16 mouse cellular contexts compared by ENCODE assay signal in genomic region chr11:106174372-106174771, GRCm38 (mm10). TPM values are rescaled to one million over a fixed set of nuclear protein-coding genes. Genes with fewer than 3 reads are reported as not detected.
DNase-seq lines count a peak whose midpoint lies in the region; ATAC-seq and TF ChIP-seq lines count a peak whose summit lies in the region.
"Had no signal": no experiment of that assay in that cellular context is flagged by ENCODE, and none has a peak within 500 bp of the region (broad histone marks: within the 10 kb centered on the region; RNA-seq: fewer than 3 reads in every experiment).

No protein-coding gene starts in this region.

- H3K9ac ChIP-seq in limb, embryonic 14.5 days (ENCODE audit: low read depth, low read length, severe bottlenecking) = 0 out of 2 replicates have a peak overlapping the region, but pooled peaks have one; percentile 13
- H3K9ac ChIP-seq in embryonic facial prominence, embryonic 14.5 days (ENCODE audit: low read depth, low read length) = no peak overlapping the region
- H3K9ac ChIP-seq: heart, embryonic 12.5 days; hindbrain, embryonic 12.5 days; limb, embryonic 12.5 days; midbrain, embryonic 15.5 days; neural tube, embryonic 13.5 days had no signal

- no peak overlapping the region for H3K27ac ChIP-seq in limb, embryonic 14.5 days (replicated peaks; ENCODE audit: low read depth, low read length)
- H3K27ac ChIP-seq in limb, embryonic 10.5 days = no peak overlapping the region
- no peak overlapping the region for H3K27ac ChIP-seq in embryonic facial prominence, embryonic 14.5 days (replicated peaks; ENCODE audit: low read depth, low read length)
- H3K27ac ChIP-seq in forebrain, embryonic 10.5 days = no peak overlapping the region
- H3K27ac ChIP-seq: hindbrain, embryonic 12.5 days; limb, embryonic 12.5 days; midbrain, embryonic 15.5 days; neural tube, embryonic 13.5 days had no signal

- peaks cover 21% of the 10 kb centered on the region; the same call in 1 of the 2 replicates for H3K36me3 ChIP-seq in limb, embryonic 14.5 days (ENCODE audit: control insufficient read depth, insufficient read depth, low read length)
- peaks cover 36% of the 10 kb centered on the region for H3K36me3 ChIP-seq in limb, embryonic 10.5 days
- H3K36me3 ChIP-seq in embryonic facial prominence, embryonic 14.5 days (ENCODE audit: control insufficient read depth, insufficient read depth, low read length) = peaks cover 24% of the 10 kb centered on the region
- H3K36me3 ChIP-seq in forebrain, embryonic 10.5 days (replicated peaks) = peaks cover 33% of the 10 kb centered on the region
- H3K36me3 ChIP-seq: midbrain, embryonic 15.5 days had no signal

- no peak overlapping the region for H3K4me3 ChIP-seq in limb, embryonic 14.5 days (replicated peaks; ENCODE audit: low read length)
- no peak overlapping the region for H3K4me3 ChIP-seq in limb, embryonic 10.5 days
- H3K4me3 ChIP-seq in embryonic facial prominence, embryonic 14.5 days (ENCODE audit: low read depth, low read length) = no peak overlapping the region
- no peak overlapping the region for H3K4me3 ChIP-seq in forebrain, embryonic 10.5 days
- H3K4me3 ChIP-seq: heart, embryonic 12.5 days; hindbrain, embryonic 12.5 days; limb, embryonic 12.5 days; midbrain, embryonic 15.5 days; neural tube, embryonic 13.5 days had no signal

- H3K4me1 ChIP-seq in limb, embryonic 14.5 days (ENCODE audit: control insufficient read depth, insufficient read depth, low read length) = no peaks in the 10 kb centered on the region
- H3K4me1 ChIP-seq in limb, embryonic 10.5 days = peaks cover 10% of the 10 kb centered on the region; the same call in 1 of the 2 replicates
- no peaks in the 10 kb centered on the region for H3K4me1 ChIP-seq in embryonic facial prominence, embryonic 14.5 days (ENCODE audit: control insufficient read depth, insufficient read depth, low read length)
- H3K4me1 ChIP-seq in forebrain, embryonic 10.5 days = no peaks in the 10 kb centered on the region
- H3K4me1 ChIP-seq: heart, embryonic 12.5 days; hindbrain, embryonic 12.5 days; midbrain, embryonic 15.5 days; neural tube, embryonic 13.5 days had no signal

- H3K9me3 ChIP-seq in limb, embryonic 14.5 days (ENCODE audit: control insufficient read depth, low read length) = no peaks in the 10 kb centered on the region
- no peaks in the 10 kb centered on the region for H3K9me3 ChIP-seq in limb, embryonic 10.5 days (replicated peaks)
- no peaks in the 10 kb centered on the region for H3K9me3 ChIP-seq in embryonic facial prominence, embryonic 14.5 days (ENCODE audit: control insufficient read depth, low read length)
- H3K9me3 ChIP-seq in forebrain, embryonic 10.5 days = no peaks in the 10 kb centered on the region
- H3K9me3 ChIP-seq: heart, embryonic 12.5 days; hindbrain, embryonic 12.5 days; limb, embryonic 12.5 days; midbrain, embryonic 15.5 days; neural tube, embryonic 13.5 days had no signal

- H3K27me3 ChIP-seq in limb, embryonic 14.5 days (ENCODE audit: control insufficient read depth, insufficient read depth, low read length) = no peaks in the 10 kb centered on the region
- no peaks in the 10 kb centered on the region for H3K27me3 ChIP-seq in limb, embryonic 10.5 days (ENCODE audit: low read depth, poor library complexity, severe bottlenecking)
- no peaks in the 10 kb centered on the region for H3K27me3 ChIP-seq in embryonic facial prominence, embryonic 14.5 days (replicated peaks; ENCODE audit: control insufficient read depth, insufficient read depth, low read length)
- no peaks in the 10 kb centered on the region for H3K27me3 ChIP-seq in forebrain, embryonic 10.5 days (ENCODE audit: poor library complexity, severe bottlenecking)
- H3K27me3 ChIP-seq: heart, embryonic 12.5 days; hindbrain, embryonic 12.5 days; limb, embryonic 12.5 days; midbrain, embryonic 15.5 days; neural tube, embryonic 13.5 days had no signal

- ATAC-seq in limb, embryonic 14.5 days (ENCODE audit: low FRiP score, low read depth) = no peak
- ATAC-seq in embryonic facial prominence, embryonic 14.5 days (ENCODE audit: low read depth) = peak; percentile 18; the same call in 1 of the 2 replicates
- ATAC-seq: forebrain, embryonic 16.5 days; midbrain, embryonic 15.5 days had no signal

- peak; percentile 64 for DNase-seq in adrenal gland, postnatal 10 days
- DNase-seq in adrenal gland, adult 2 months = no peak
- DNase-seq in limb, embryonic 14.5 days (ENCODE audit: low spot score) = no peak
- DNase-seq in limb, embryonic 10.5 days (ENCODE audit: low spot score) = no peak
- DNase-seq in embryonic facial prominence, embryonic 14.5 days (ENCODE audit: low spot score) = no peak
- peak; percentile 71 for DNase-seq in kidney, postnatal 14 days
- DNase-seq in B cell, adult 2 months = no peak
- no peak for DNase-seq in forebrain, embryonic 10.5 days (ENCODE audit: extremely low spot score, low spot score)
- DNase-seq: lung, postnatal 10 days had no signal

- 76% methylated on average over 5 of the region's 5 CpGs for WGBS in limb, embryonic 14.5 days
- 82% methylated on average over 5 of the region's 5 CpGs for WGBS in limb, embryonic 10.5 days
- 66% methylated on average over 5 of the region's 5 CpGs for WGBS in embryonic facial prominence, embryonic 14.5 days
- 88% methylated on average over 5 of the region's 5 CpGs for WGBS in forebrain, embryonic 10.5 days

- H3K4me2 ChIP-seq in limb, embryonic 14.5 days (replicated peaks; ENCODE audit: low read depth, low read length, severe bottlenecking) = no peak overlapping the region
- H3K4me2 ChIP-seq in embryonic facial prominence, embryonic 14.5 days (ENCODE audit: low read depth, low read length) = no peak overlapping the region
- H3K4me2 ChIP-seq: heart, embryonic 12.5 days; hindbrain, embryonic 12.5 days; limb, embryonic 12.5 days; midbrain, embryonic 15.5 days; neural tube, embryonic 13.5 days had no signal

- TF ChIP-seq POLR2A in limb, embryonic 14.5 days (IDR thresholded peaks at IDR 0.05; ENCODE audit: borderline replicate concordance, extremely low read depth, insufficient read depth, insufficient read length) = no peak

RNA-seq across cellular contexts. Expression of gene Limd2, which starts 13.7 kb away (rescaled TPM):
- 10 to 100 TPM; 40.4 to 43.1 TPM for total RNA-seq in adrenal gland, postnatal 10 days (2021)
- total RNA-seq in adrenal gland, adult 2 months (2021) = 10 to 100 TPM in 1 of 2 experiments, 1 to 10 TPM in 1; 9.5 to 17.1 TPM
- polyA plus RNA-seq in adrenal gland, adult 2 months (2012; rRNA removed) = 18.1 and 20.0 TPM in 2 replicates
- polyA plus RNA-seq in limb, embryonic 14.5 days (2012; rRNA removed) = 148 and 169 TPM in 2 replicates
- polyA plus RNA-seq in limb, embryonic 14.5 days (2014; fragmentation: Nextera tagmentation; extraction: Ambion mirVana) = 237 and 260 TPM in 2 replicates
- 603 and 638 TPM in 2 replicates for polyA plus RNA-seq in limb, embryonic 10.5 days (2016; fragmentation: Nextera tagmentation; extraction: Ambion mirVana)
- polyA plus RNA-seq in embryonic facial prominence, embryonic 14.5 days (2014; fragmentation: Nextera tagmentation; extraction: Ambion mirVana) = 169 and 216 TPM in 2 replicates
- polyA plus RNA-seq in forebrain, embryonic 10.5 days (2016; fragmentation: Nextera tagmentation; extraction: Ambion mirVana) = 364 and 375 TPM in 2 replicates

RNA-seq across cellular contexts. Expression of gene Gm10840, which starts 13.7 kb away (rescaled TPM):
- not detected for total RNA-seq in adrenal gland, postnatal 10 days (2021)
- not detected for total RNA-seq in adrenal gland, adult 2 months (2021)
- polyA plus RNA-seq in adrenal gland, adult 2 months (2012; rRNA removed) = not detected in 2 replicates
- polyA plus RNA-seq in limb, embryonic 14.5 days (2012; rRNA removed) = not detected in 2 replicates
- polyA plus RNA-seq in limb, embryonic 14.5 days (2014; fragmentation: Nextera tagmentation; extraction: Ambion mirVana) = not detected in 2 replicates
- 1.0 TPM in 1 of 2 replicates, not detected in the other for polyA plus RNA-seq in limb, embryonic 10.5 days (2016; fragmentation: Nextera tagmentation; extraction: Ambion mirVana)
- not detected in 2 replicates for polyA plus RNA-seq in embryonic facial prominence, embryonic 14.5 days (2014; fragmentation: Nextera tagmentation; extraction: Ambion mirVana)
- 0.82 TPM in 1 of 2 replicates, not detected in the other for polyA plus RNA-seq in forebrain, embryonic 10.5 days (2016; fragmentation: Nextera tagmentation; extraction: Ambion mirVana)
- polyA plus RNA-seq: embryonic facial prominence, embryonic 11.5 days; heart, embryonic 12.5 days; limb, embryonic 12.5 days; neural tube, embryonic 13.5 days had no signal

RNA-seq across cellular contexts. Expression of gene Strada, which starts 27.6 kb away (rescaled TPM):
- total RNA-seq in adrenal gland, postnatal 10 days (2021) = 10 to 100 TPM; 12.1 to 16.1 TPM
- 10 to 100 TPM; 14.9 to 16.1 TPM for total RNA-seq in adrenal gland, adult 2 months (2021)
- polyA plus RNA-seq in adrenal gland, adult 2 months (2012; rRNA removed) = 18.8 and 20.6 TPM in 2 replicates
- polyA plus RNA-seq in limb, embryonic 14.5 days (2012; rRNA removed) = 46.8 and 62.2 TPM in 2 replicates
- 24.0 and 28.5 TPM in 2 replicates for polyA plus RNA-seq in limb, embryonic 14.5 days (2014; fragmentation: Nextera tagmentation; extraction: Ambion mirVana)
- polyA plus RNA-seq in limb, embryonic 10.5 days (2016; fragmentation: Nextera tagmentation; extraction: Ambion mirVana) = 37.8 and 45.3 TPM in 2 replicates
- polyA plus RNA-seq in embryonic facial prominence, embryonic 14.5 days (2014; fragmentation: Nextera tagmentation; extraction: Ambion mirVana) = 24.0 and 26.2 TPM in 2 replicates
- polyA plus RNA-seq in forebrain, embryonic 10.5 days (2016; fragmentation: Nextera tagmentation; extraction: Ambion mirVana) = 41.4 and 41.9 TPM in 2 replicates

RNA-seq across cellular contexts. Expression of gene Ccdc47, which starts 41.8 kb away (rescaled TPM):
- 10 to 100 TPM; 75.9 to 86.3 TPM for total RNA-seq in adrenal gland, postnatal 10 days (2021)
- 100 to 1,000 TPM; 104 to 112 TPM for total RNA-seq in adrenal gland, adult 2 months (2021)
- 5.6 and 9.5 TPM in 2 replicates for polyA plus RNA-seq in adrenal gland, adult 2 months (2012; rRNA removed)
- polyA plus RNA-seq in limb, embryonic 14.5 days (2012; rRNA removed) = 43.6 and 48.8 TPM in 2 replicates
- 63.7 and 66.1 TPM in 2 replicates for polyA plus RNA-seq in limb, embryonic 14.5 days (2014; fragmentation: Nextera tagmentation; extraction: Ambion mirVana)
- 57.4 and 60.1 TPM in 2 replicates for polyA plus RNA-seq in limb, embryonic 10.5 days (2016; fragmentation: Nextera tagmentation; extraction: Ambion mirVana)
- 76.0 and 77.4 TPM in 2 replicates for polyA plus RNA-seq in embryonic facial prominence, embryonic 14.5 days (2014; fragmentation: Nextera tagmentation; extraction: Ambion mirVana)
- polyA plus RNA-seq in forebrain, embryonic 10.5 days (2016; fragmentation: Nextera tagmentation; extraction: Ambion mirVana) = 77.3 and 77.4 TPM in 2 replicates

RNA-seq across cellular contexts. Expression of gene Ddx42, which starts 42.4 kb away (rescaled TPM):
- total RNA-seq in adrenal gland, postnatal 10 days (2021) = 10 to 100 TPM; 49.0 to 54.0 TPM
- 10 to 100 TPM; 46.6 to 51.0 TPM for total RNA-seq in adrenal gland, adult 2 months (2021)
- polyA plus RNA-seq in adrenal gland, adult 2 months (2012; rRNA removed) = 7.0 and 9.2 TPM in 2 replicates
- polyA plus RNA-seq in limb, embryonic 14.5 days (2012; rRNA removed) = 35.3 and 50.4 TPM in 2 replicates
- polyA plus RNA-seq in limb, embryonic 14.5 days (2014; fragmentation: Nextera tagmentation; extraction: Ambion mirVana) = 63.9 and 73.3 TPM in 2 replicates
- polyA plus RNA-seq in limb, embryonic 10.5 days (2016; fragmentation: Nextera tagmentation; extraction: Ambion mirVana) = 94.9 and 108 TPM in 2 replicates
- 62.7 and 69.1 TPM in 2 replicates for polyA plus RNA-seq in embryonic facial prominence, embryonic 14.5 days (2014; fragmentation: Nextera tagmentation; extraction: Ambion mirVana)
- 105 and 109 TPM in 2 replicates for polyA plus RNA-seq in forebrain, embryonic 10.5 days (2016; fragmentation: Nextera tagmentation; extraction: Ambion mirVana)

Comparison
In these comparisons a context has a peak if more than half of its experiments do, and no peak if none do; other contexts are left out.
1. DNase-seq: peak in adrenal gland, postnatal 10 days (single experiment) and kidney, postnatal 14 days (single experiment); none in adrenal gland, adult 2 months (single experiment), limb, embryonic 14.5 days (single experiment), limb, embryonic 10.5 days (single experiment), embryonic facial prominence, embryonic 14.5 days (single experiment), B cell, adult 2 months (0 of 2) and forebrain, embryonic 10.5 days (single experiment).